Mouse (Mus musculus) lung, postnatal 10 days (tissue): ENCODE results near the gene Nrcam.
"Not testable (repeated sequence)": the region's sequence is repeated elsewhere in the genome, so short reads cannot be mapped to it uniquely, and the experiment has no call there.

ENCODE experiments used
- DNase-seq: peaks from one replicate; pipeline ENCODE4 v3.0.0; 2021

Nrcam gene

DNA sequence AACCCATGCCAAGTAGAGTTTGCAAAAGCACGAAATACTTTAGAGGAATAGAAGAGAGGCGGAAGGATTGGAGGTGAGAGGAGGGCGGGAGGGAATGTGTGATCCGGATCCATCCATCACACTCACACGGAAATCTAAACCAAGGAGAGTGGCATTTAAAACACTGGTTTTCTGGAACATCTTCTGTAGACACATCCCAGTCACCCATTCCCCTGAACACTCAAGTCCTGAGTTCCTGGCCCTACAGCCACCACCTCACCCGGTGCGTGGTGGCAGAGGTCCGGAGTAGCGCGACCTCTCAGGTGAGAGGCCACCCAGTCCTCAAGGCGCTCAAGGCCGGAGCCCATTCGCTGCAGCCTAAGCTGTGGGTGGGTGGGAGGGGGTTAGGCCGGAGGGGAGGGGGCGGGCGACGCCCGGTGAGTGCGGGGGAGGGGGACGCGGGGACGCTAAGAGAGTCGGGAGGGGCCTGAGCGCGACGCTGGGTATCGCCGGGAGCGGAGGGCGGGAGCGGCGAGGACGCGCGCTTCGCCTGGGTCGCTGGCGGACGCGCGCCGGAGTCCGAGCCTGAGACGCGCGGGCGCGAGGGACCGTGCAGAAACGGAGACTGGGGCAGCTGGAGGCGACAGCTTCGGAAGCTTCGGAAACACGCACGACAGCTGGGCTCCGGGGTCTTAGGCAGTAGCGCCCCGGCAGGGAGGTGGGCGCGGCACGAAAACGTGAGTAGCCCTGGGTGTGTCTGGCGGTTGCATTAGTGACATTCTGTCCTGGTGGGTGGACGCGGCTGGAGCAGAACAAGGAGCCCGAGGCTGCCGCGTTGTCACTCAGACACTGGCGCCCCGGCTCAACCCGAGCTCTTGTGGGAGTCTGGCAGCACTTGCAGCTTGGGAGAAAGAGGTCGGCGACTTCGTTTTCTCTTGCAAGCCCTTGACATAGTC is at the start of gene Nrcam:
Gene Nrcam, plus strand, starts transcription at position 505 of the 935 bp plus-strand sequence.
- peak; percentile 62 for DNase-seq

GRCm38 (mm10) chr12:44280147-44280546 is 48.5 kb upstream of the Nrcam start:
- DNase-seq, result not testable (repeated sequence)

DNA sequence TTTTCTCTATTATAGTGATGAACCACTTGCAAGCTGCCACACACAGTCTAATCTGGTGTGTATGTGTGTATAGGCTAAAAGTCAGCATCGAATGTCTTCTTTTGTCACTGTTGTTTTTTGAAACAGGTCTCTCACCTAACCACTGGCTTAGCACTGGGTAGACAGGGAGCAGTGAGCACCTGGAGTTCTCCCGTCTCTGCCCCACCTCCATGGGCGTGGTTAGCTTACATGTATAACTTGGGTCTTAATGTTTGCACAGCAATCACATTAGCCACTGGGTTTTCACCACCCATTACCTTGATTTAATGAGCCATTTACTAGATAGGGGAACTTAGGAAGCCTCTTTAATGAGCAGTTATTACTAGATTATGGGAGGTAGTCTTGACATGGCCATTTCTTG is 47.2 kb upstream of the Nrcam start:
- no peak for DNase-seq

- DNase-seq, result no peak
Measured at GRCm38 (mm10) chr12:44283378-44283777, 45.3 kb upstream of the Nrcam start.

DNA sequence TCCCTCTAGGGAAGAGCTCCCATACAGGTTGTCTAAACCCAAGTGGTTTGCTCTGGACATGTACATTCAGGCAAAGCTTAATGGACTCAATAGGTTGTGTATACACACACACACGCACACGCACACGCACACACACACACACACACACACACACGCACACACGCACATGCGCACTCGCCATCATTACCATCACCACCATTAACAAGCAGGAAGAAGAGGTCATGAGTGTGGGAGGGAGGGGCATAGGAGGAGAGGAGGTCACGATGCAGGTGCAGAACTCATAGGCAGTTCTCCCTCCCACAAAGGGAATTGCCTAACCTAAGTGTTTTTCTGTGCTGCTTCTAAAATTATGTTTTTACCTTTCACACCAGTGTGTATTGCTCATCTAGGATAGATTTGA is 41.7 kb upstream of the Nrcam start:
- DNase-seq, result no peak

DNA sequence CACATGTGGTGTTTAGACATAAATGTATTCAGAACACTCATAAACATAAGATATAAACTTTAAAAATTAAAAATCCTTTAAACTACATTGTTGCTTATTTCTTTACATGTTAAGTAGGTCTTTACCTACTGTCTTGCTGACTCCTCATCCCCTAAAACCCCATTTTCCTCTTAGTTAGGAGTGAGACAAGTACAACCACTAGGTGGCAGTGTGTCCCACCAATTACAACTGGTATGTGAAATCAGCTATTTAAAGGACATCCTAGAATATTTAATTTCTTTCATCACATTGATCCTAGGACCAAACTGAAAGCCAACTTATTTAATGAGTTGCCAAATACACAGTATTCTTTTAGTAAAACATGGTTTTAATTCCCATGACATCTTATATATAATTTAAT is 36.4 kb upstream of the Nrcam start:
- peak; percentile 78 for DNase-seq

DNA sequence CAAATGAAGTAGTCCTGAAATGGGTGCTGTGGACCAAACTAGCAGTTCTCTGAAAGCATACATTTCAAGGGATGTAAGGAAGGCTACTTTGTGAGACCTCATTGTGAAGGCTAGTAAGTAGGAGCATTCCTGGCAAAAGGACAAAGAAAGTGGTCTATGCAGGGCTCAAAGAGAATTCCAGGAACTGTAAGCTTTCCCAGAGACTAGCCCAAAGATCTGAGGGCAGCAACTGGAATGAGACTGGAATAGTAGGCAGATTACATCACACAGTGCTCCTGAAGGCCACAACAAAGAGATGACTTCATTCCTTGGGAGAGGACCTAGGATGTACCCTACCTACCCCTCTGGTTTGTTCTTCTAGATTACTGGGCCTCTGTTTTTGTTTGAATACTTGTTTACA is 27.9 kb upstream of the Nrcam start:
- DNase-seq, result no peak

DNA sequence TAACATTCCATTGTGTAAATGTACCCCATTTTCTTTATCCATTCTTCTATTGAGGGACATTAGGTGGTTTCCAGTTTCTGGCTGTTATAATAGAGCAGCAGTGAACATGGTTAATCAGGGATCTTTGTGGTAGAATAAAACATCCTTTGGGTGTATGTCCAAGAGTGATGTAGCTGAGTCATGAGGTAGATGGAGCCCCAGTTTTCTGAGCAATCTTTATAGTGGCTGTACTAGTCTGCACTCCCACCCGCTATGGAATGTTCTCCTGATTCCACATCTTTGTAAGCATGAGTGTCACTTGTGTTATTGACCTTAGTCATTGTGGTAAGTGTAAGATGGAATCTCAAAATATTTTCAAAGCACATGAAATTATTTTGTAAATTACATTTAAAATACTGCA is 24.7 kb upstream of the Nrcam start:
- no peak for DNase-seq

DNA sequence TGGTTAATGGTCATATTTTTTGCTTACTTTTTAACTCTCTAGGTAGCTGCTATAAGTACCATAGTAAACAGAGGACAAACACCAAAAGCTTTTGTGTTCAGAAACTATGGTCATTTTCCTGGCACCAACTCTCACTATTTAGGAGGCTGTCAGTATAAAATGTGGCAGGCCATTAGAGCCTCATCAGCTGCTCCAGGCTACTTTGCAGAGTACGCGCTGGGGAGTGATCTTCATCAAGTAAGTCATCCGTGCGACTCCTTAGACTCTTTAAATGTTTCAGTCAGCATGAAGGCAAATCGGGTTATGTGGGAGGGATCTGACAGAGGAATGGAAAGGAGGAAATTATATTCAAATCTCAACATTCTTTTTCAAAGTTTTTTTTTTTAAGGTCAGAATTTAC is 23.8 kb upstream of the Nrcam start:
- peak; percentile 22 for DNase-seq

GRCm38 (mm10) chr12:44308221-44308620 is 20.5 kb upstream of the Nrcam start:
- no peak for DNase-seq

GRCm38 (mm10) chr12:44315212-44315611 is 13.5 kb upstream of the Nrcam start:
- DNase-seq, result no peak

DNA sequence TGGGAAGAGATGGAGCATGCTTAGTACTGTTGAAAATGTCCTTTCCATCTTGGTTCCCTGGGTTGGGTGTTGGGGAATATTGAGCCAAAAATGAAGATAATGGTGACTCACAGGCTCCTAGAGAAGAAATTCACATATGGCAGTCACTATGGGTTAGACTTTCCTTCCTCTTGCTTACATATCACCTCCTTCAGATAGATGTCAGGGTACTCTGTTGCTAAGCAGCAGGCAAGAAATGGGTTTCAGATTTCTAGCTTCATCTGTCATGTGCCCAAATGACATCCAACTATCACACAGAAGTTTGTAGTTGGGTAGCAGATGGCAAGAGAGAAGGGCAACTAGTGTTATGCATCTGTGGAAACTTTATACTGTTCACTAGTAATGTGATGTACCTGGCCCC is 3.6 kb upstream of the Nrcam start:
- DNase-seq, result no peak

DNA sequence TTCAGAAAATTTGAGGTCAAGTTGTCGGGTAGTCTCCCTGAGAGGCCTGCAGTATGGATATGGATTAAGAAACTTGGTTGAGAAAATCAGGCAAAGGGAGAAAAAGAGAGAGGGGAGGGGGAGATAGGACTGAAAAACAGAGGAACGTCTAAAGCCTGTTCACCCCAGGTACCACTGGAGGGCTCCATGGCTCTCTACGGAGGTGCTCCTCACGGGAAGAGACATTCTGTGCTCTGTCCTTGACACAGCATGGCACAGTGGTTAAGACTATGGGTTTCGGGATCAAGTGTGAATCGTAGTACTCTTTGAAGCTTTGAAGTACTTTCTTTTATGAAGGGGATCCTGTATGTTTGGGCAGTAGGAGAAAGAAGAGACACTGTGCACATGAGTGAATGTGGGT is 1.2 kb upstream of the Nrcam start:
- DNase-seq, result no peak

DNA sequence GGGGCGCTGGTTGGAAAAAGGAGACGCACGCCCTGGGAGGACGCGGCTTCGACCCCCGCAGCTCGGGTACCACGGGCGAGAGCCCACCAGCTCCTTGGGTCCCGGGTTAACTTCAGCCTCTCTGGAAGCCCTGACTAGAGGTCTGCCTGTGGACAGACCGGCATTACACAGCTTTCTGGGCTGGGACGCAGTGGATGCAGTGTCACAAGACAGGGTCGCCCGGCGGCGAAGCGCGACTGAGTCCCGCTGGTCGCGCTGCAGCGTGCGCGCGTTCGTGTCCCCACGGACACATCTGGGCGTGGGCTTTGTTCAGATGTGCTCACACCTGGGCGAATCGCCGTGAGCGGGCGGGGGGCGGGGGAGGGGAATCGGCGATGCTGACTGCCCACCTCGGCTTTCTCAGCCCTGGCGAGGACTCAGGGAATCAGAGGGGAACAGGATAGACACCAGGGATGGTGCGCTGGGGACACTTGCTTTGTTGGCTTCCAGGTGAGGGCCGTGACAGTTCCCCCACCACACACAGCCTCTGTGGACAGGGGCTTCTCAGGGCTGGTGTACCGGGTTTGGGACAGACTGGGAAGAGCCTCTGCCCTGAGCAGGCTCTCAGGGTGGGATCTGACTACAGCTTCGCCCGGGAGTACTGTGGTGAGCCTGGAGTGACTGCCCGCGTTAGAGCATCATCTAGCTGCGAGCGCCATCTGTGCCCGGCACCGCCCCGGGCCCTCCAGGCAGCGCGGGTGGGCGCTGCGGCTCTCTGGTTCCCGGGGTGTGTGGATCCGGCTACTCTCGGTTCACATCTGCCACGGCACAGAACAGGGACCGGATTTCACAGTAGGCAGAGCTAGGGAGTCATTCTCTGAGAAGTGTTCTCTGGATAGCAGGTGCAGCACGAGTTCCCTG is 881 bp downstream of the Nrcam start:
- DNase-seq, result peak; percentile 24

DNA sequence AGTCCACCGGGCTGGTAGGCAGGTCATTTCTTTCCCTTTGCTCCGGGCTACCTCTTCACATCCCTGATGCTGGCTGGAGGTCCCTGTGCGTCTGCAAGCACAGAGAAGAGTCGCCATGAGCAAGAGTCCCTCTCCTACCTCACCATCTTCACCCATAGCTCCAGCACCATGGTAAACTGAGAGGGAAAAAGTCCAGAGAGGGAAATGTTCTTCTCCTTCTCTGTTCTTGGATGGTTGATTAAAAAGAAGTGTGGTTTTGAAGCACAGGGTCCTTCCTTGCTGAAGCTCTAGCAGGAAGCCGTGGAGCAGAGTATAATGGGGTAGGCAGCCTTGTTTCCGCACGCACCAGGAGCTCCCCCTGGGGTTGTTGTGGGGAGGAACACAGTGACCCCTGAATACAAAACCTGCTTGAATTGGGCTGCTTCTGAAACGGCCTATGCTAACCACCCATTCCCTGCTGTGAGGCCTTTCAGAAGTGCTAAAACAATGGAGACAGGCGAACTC is 1.6 kb downstream of the Nrcam start:
- no peak for DNase-seq

DNA sequence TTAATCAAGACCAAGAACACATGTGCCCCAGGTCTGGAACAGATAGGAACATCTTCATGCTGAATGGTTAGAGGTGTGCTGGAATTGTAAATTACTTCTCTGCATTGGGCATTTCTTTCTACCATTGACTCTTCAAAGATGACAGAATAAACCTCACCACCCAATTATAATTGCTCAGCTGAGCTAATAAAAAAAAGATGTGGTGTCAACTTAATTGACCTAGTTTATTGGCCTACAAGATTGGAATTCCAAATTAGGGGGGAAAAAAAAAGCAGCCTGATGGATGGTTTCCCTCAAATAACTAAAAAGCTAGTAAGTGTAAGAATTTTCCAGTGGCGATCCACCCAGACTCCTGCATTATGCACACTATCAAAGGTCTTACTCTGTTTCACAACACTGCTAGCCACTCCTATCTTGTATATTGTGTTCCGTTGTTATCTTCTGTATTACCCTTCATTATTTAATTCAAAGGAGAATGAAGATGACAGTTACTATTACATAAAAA is 8.5 kb downstream of the Nrcam start:
- DNase-seq, result no peak

DNA sequence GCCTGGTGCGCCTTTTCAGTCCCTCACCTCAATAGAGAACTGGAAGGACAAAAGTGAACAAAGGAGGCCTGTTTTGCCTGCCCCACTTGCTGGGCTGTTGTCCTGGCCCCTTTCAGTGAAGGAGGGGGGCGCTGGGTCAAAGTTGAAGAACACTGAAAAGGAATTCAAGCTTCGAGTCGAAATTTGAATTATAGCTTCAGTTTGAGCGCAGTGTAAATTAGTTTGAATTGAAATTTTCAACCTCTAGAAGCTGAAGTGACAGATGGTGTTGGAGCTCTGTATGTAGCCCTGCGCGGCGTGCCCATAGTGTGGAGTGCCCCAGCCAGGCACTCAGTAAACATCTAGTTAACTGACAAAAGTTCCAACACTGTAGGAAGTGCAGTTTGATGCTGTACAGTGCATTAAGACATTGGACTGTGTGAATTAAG is 9.5 kb downstream of the Nrcam start:
- DNase-seq, result no peak

DNA sequence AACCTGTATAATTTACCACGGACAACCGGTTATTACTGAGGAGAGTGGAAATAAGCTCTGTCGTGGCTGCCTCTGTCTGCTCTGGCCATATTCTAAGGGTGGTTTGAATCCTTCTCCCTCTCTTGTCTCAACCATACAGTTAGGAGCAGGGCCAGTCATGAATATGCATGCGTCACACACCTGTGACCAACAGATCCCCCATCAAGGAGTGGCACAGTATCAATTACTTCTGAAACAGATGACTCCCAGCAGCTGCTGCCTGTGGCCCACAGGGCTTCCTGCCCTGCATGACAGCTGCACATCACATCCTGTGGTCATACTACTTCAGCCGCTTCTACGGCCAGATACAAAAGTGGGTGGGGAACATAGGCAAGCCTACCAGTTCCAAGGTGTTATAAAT is 15.4 kb downstream of the Nrcam start:
- no peak for DNase-seq

- no peak for DNase-seq
Measured at GRCm38 (mm10) chr12:44345251-44345650, 16.6 kb downstream of the Nrcam start.

GRCm38 (mm10) chr12:44346143-44346542 is 17.5 kb downstream of the Nrcam start:
- no peak for DNase-seq

DNA sequence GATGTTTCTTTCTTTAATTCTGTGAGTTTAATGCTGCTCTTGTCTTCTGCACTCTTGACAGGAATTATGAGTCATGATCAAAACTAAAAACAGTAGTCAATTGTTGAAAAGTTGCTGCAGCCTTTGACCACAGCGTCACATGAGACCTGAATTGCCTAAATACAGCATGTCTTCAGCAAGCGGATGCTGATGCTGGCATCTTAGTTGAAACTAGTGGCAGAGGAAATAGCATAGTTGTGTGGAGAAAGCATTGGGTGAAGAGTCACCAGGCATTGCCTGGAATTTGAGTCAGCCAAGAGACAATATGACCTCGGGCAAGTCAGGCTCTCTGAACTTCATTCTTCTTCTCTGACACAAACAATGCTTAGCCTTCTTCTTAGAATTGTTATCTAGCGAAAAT is 26.4 kb downstream of the Nrcam start:
- DNase-seq, result no peak

GRCm38 (mm10) chr12:44357460-44357859 is 28.8 kb downstream of the Nrcam start:
- DNase-seq, result no peak

- DNase-seq, result no peak
Measured at GRCm38 (mm10) chr12:44357881-44358280, 29.2 kb downstream of the Nrcam start.
